Mouse (Mus musculus) MEL (cell line): Measurements from ENCODE around the gene Phf13. TPM values are rescaled to one million over a fixed set of nuclear protein-coding genes. Genes with fewer than 3 reads are reported as not detected.

Experiments
- DNase-seq: peaks from one replicate; pipeline ENCODE4 v3.0.0; 2011; ENCODE audit warnings: low read depth, low spot score
- H3K27ac ChIP-seq: 2 replicates; pipeline ENCODE4 v1.5.1; 2012; ENCODE audit warnings: low read depth, mild to moderate bottlenecking, control low read depth, low read length, moderate library complexity; ENCODE audit not compliant: control insufficient read depth
- H3K27me3 ChIP-seq, 2 experiments: fragments of 150-350 bp in 1 of 2; sonication (generic) in 1 of 2; 2 replicates each; pipeline ENCODE4 v1.6.1; 2012; ENCODE audit warnings: low read length in 2 of 2, mild to moderate bottlenecking in 2 of 2, improper control_type of control experiment in 1 of 2, moderate library complexity in 1 of 2; ENCODE audit not compliant: insufficient read depth in 2 of 2, control insufficient read depth in 1 of 2
- H3K36me3 ChIP-seq, 2 experiments: 2 replicates each; pipeline ENCODE4 v1.6.1; 2012 to 2014; ENCODE audit warnings: low read length in 2 of 2, improper control_type of control experiment in 1 of 2, inconsistent platforms in 1 of 2, mild to moderate bottlenecking in 1 of 2; ENCODE audit not compliant: insufficient read depth in 2 of 2, control insufficient read depth in 1 of 2
- H3K4me1 ChIP-seq, 2 experiments: fragments of 150-350 bp in 1 of 2; sonication (generic) in 1 of 2; 2 replicates each; pipeline ENCODE4 v1.6.1; 2012; ENCODE audit warnings: low read length in 2 of 2, improper control_type of control experiment in 1 of 2, mild to moderate bottlenecking in 1 of 2; ENCODE audit not compliant: insufficient read depth in 2 of 2, control insufficient read depth in 1 of 2
- H3K4me3 ChIP-seq, 2 experiments: fragments of 150-350 bp in 1 of 2; sonication (generic) in 1 of 2; 2 replicates each; pipeline ENCODE4 v1.5.1; 2012; ENCODE audit warnings: low read depth in 2 of 2, low read length in 2 of 2, mild to moderate bottlenecking in 2 of 2, moderate library complexity in 2 of 2, control low read depth in 1 of 2, improper control_type of control experiment in 1 of 2; ENCODE audit not compliant: control insufficient read depth in 1 of 2, insufficient read depth in 1 of 2
- H3K79me2 ChIP-seq: 2 replicates; pipeline ENCODE4 v1.6.1; 2012; ENCODE audit warnings: mild to moderate bottlenecking, low read length, moderate library complexity; ENCODE audit not compliant: control insufficient read depth, poor library complexity, insufficient read depth
- H3K9ac ChIP-seq: 2 replicates; pipeline ENCODE4 v1.6.1; 2012; ENCODE audit warnings: low read depth, mild to moderate bottlenecking, control low read depth, low read length, moderate library complexity; ENCODE audit not compliant: control insufficient read depth, poor library complexity, severe bottlenecking
- H3K9me3 ChIP-seq: fragments of 150-350 bp; sonication (generic); replicated peaks from 2 replicates; pipeline ENCODE4 v1.6.1; 2012; ENCODE audit warnings: mild to moderate bottlenecking, low read length, improper control_type of control experiment, moderate library complexity; ENCODE audit not compliant: insufficient read depth
- BHLHE40 ChIP-seq: IDR thresholded peaks from 2 replicates; pipeline ENCODE4 v1.6.1; 2012; ENCODE audit warnings: low read depth, mild to moderate bottlenecking, inconsistent platforms, low read length, improper control_type of control experiment, borderline replicate concordance
- CHD1 ChIP-seq: IDR thresholded peaks from 2 replicates; pipeline ENCODE4 v1.6.1; 2012; ENCODE audit warnings: low read depth, mild to moderate bottlenecking, inconsistent platforms, low read length, improper control_type of control experiment
- CHD2 ChIP-seq: IDR thresholded peaks from 2 replicates; pipeline ENCODE4 v1.6.1; 2011; ENCODE audit warnings: low read length, improper control_type of control experiment
- CTCF ChIP-seq, 3 experiments: IDR thresholded peaks in 2 of 3; conservative IDR thresholded peaks in 1 of 3; 2 replicates each; pipeline ENCODE4 v1.5.1; 2011 to 2012; ENCODE audit warnings: low read length in 3 of 3, low read depth in 2 of 3, mild to moderate bottlenecking in 2 of 3, improper control_type of control experiment in 1 of 3, inconsistent platforms in 1 of 3, mixed read lengths in 1 of 3, moderate library complexity in 1 of 3; ENCODE audit not compliant: control insufficient read depth in 1 of 3, insufficient read depth in 1 of 3, poor library complexity in 1 of 3, severe bottlenecking in 1 of 3
- E2F4 ChIP-seq: IDR thresholded peaks from 2 replicates; pipeline ENCODE4 v1.6.1; 2011; ENCODE audit warnings: low read depth, low read length, improper control_type of control experiment, borderline replicate concordance
- ELF1 ChIP-seq: IDR thresholded peaks from 2 replicates; pipeline ENCODE4 v1.6.1; 2014; ENCODE audit warnings: low read depth, mild to moderate bottlenecking, inconsistent platforms, low read length, improper control_type of control experiment, moderate library complexity
- EP300 ChIP-seq, 2 experiments: IDR thresholded peaks; 2 replicates each; pipeline ENCODE4 v1.6.1; 2011; ENCODE audit warnings: improper control_type of control experiment in 2 of 2, low read length in 2 of 2, low read depth in 1 of 2, mild to moderate bottlenecking in 1 of 2
- ETS1 ChIP-seq: IDR thresholded peaks from 2 replicates; pipeline ENCODE4 v1.6.1; 2012; ENCODE audit warnings: low read depth, mild to moderate bottlenecking, inconsistent platforms, low read length, improper control_type of control experiment, moderate library complexity
- GABPA ChIP-seq: IDR thresholded peaks from 2 replicates; pipeline ENCODE4 v1.6.1; 2012; ENCODE audit warnings: low read depth, mild to moderate bottlenecking, inconsistent platforms, low read length, improper control_type of control experiment, moderate library complexity
- GATA1 ChIP-seq: IDR thresholded peaks from 2 replicates; pipeline ENCODE4 v1.6.1; 2011; ENCODE audit warnings: low read depth, low read length, improper control_type of control experiment
- HCFC1 ChIP-seq: IDR thresholded peaks from 2 replicates; pipeline ENCODE4 v1.6.1; 2012; ENCODE audit warnings: low read depth, mild to moderate bottlenecking, inconsistent platforms, low read length, improper control_type of control experiment, moderate library complexity
- JUND ChIP-seq: IDR thresholded peaks from 2 replicates; pipeline ENCODE4 v1.6.1; 2011; ENCODE audit warnings: low read depth, mild to moderate bottlenecking, improper control_type of control experiment, low read length
- KAT2A ChIP-seq: conservative IDR thresholded peaks from 2 replicates; pipeline ENCODE4 v1.6.1; 2012; ENCODE audit warnings: low read depth, low read length, improper control_type of control experiment, inconsistent platforms
- MAFK ChIP-seq: IDR thresholded peaks from 2 replicates; pipeline ENCODE4 v1.6.1; 2011; ENCODE audit warnings: low read depth, mild to moderate bottlenecking, low read length, improper control_type of control experiment, borderline replicate concordance
- MAX ChIP-seq: IDR thresholded peaks from 2 replicates; pipeline ENCODE4 v1.6.1; 2011; ENCODE audit warnings: low read length, improper control_type of control experiment
- MAZ ChIP-seq: IDR thresholded peaks from 2 replicates; pipeline ENCODE4 v1.6.1; 2012; ENCODE audit warnings: low read depth, mild to moderate bottlenecking, inconsistent platforms, low read length, improper control_type of control experiment
- MEF2A ChIP-seq: IDR thresholded peaks from 2 replicates; pipeline ENCODE4 v1.6.1; 2014; ENCODE audit warnings: low read depth, mild to moderate bottlenecking, inconsistent platforms, low read length, improper control_type of control experiment; ENCODE audit not compliant: poor library complexity, insufficient replicate concordance, severe bottlenecking; ENCODE audit errors: extremely low read depth
- MXI1 ChIP-seq: IDR thresholded peaks from 2 replicates; pipeline ENCODE4 v1.6.1; 2011; ENCODE audit warnings: mild to moderate bottlenecking, low read depth, low read length, improper control_type of control experiment
- MYC ChIP-seq: IDR thresholded peaks from 2 replicates; pipeline ENCODE4 v1.6.1; 2011; ENCODE audit warnings: low read depth, mild to moderate bottlenecking, low read length, improper control_type of control experiment, moderate library complexity
- NRF1 ChIP-seq: IDR thresholded peaks from 2 replicates; pipeline ENCODE4 v1.6.1; 2014; ENCODE audit warnings: low read depth, mild to moderate bottlenecking, inconsistent platforms, low read length, improper control_type of control experiment, moderate library complexity; ENCODE audit not compliant: poor library complexity, insufficient read depth, severe bottlenecking
- POLR2A ChIP-seq, 2 experiments: IDR thresholded peaks; 2 replicates each; pipeline ENCODE4 v1.6.1; 2011 to 2012; ENCODE audit warnings: low read length in 2 of 2, mild to moderate bottlenecking in 2 of 2, control low read depth in 1 of 2, improper control_type of control experiment in 1 of 2, low read depth in 1 of 2, moderate library complexity in 1 of 2; ENCODE audit not compliant: control insufficient read depth in 1 of 2, insufficient read depth in 1 of 2, poor library complexity in 1 of 2
- POLR2AphosphoS2 ChIP-seq: IDR thresholded peaks from 2 replicates; pipeline ENCODE4 v1.6.1; 2011; ENCODE audit warnings: low read length, improper control_type of control experiment
- POLR2AphosphoS5 ChIP-seq: IDR thresholded peaks from 2 replicates; pipeline ENCODE4 v1.6.1; 2012; ENCODE audit warnings: low read depth, borderline replicate concordance, mild to moderate bottlenecking, inconsistent platforms, low read length, moderate library complexity, mixed read lengths
- RAD21 ChIP-seq: IDR thresholded peaks from 2 replicates; pipeline ENCODE4 v1.6.1; 2011; ENCODE audit warnings: mild to moderate bottlenecking, low read depth, low read length, improper control_type of control experiment
- RCOR1 ChIP-seq: IDR thresholded peaks from 2 replicates; pipeline ENCODE4 v1.6.1; 2012; ENCODE audit warnings: low read depth, mild to moderate bottlenecking, inconsistent platforms, low read length, improper control_type of control experiment
- SIN3A ChIP-seq: IDR thresholded peaks from 2 replicates; pipeline ENCODE4 v1.6.1; 2012; ENCODE audit warnings: low read length, improper control_type of control experiment, inconsistent platforms
- SMC3 ChIP-seq: IDR thresholded peaks from 2 replicates; pipeline ENCODE4 v1.6.1; 2011; ENCODE audit warnings: low read depth, low read length, improper control_type of control experiment
- TAL1 ChIP-seq: IDR thresholded peaks from 2 replicates; pipeline ENCODE4 v1.6.1; 2012; ENCODE audit warnings: mild to moderate bottlenecking, inconsistent platforms, low read length, moderate library complexity, mixed read lengths
- TBP ChIP-seq: IDR thresholded peaks from 2 replicates; pipeline ENCODE4 v1.8.0; 2011; ENCODE audit warnings: low read depth, low read length, improper control_type of control experiment
- TCF12 ChIP-seq: IDR thresholded peaks from 2 replicates; pipeline ENCODE4 v1.6.1; 2014; ENCODE audit warnings: low read depth, mild to moderate bottlenecking, inconsistent platforms, low read length, improper control_type of control experiment, moderate library complexity
- UBTF ChIP-seq: IDR thresholded peaks from 2 replicates; pipeline ENCODE4 v1.6.1; 2012; ENCODE audit warnings: low read depth, mild to moderate bottlenecking, inconsistent platforms, low read length, improper control_type of control experiment, moderate library complexity, borderline replicate concordance; ENCODE audit not compliant: insufficient read depth
- USF1 ChIP-seq: IDR thresholded peaks from 2 replicates; pipeline ENCODE4 v1.6.1; 2014; ENCODE audit warnings: low read depth, mild to moderate bottlenecking, inconsistent platforms, low read length, improper control_type of control experiment, moderate library complexity
- ZKSCAN1 ChIP-seq: IDR thresholded peaks from 2 replicates; pipeline ENCODE4 v1.6.1; 2012; ENCODE audit warnings: low read depth, mild to moderate bottlenecking, inconsistent platforms, low read length, improper control_type of control experiment, moderate library complexity
- ZMIZ1 ChIP-seq: IDR thresholded peaks from 2 replicates; pipeline ENCODE4 v1.6.1; 2012; ENCODE audit warnings: low read depth, mild to moderate bottlenecking, inconsistent platforms, low read length, improper control_type of control experiment, moderate library complexity
- ZNF384 ChIP-seq: IDR thresholded peaks from 2 replicates; pipeline ENCODE4 v1.6.1; 2012; ENCODE audit warnings: low read depth, mild to moderate bottlenecking, inconsistent platforms, low read length, improper control_type of control experiment
- polyA plus RNA-seq, 2 experiments: library from polyadenylated mRNA; stranded (reverse) in 1 of 2; unstranded in 1 of 2; fragments of >175 nt in 1 of 2; fragments of >200 nt in 1 of 2; gene quantifications; 2 replicates each; pipeline versions ENCODE4 v1.2.1 to v1.2.4; 2012; ENCODE audit warnings: low replicate concordance in 2 of 2, low read depth in 1 of 2; ENCODE audit not compliant: insufficient read length in 2 of 2, insufficient read depth in 1 of 2, missing spikeins in 1 of 2
- total RNA-seq: library from RNA; depleted of rRNA; stranded (reverse); fragments of 300-350 nt; gene quantifications from 2 replicates; pipeline ENCODE4 v1.2.3, GENCODE M21; 2012; rRNA removed

Gene Phf13
- total RNA-seq, result 2.0 and 3.2 TPM in 2 replicates
- polyA plus RNA-seq, result 1 to 10 TPM in 1 of 2 experiments, not detected in 1; 6.6 TPM

DNA sequence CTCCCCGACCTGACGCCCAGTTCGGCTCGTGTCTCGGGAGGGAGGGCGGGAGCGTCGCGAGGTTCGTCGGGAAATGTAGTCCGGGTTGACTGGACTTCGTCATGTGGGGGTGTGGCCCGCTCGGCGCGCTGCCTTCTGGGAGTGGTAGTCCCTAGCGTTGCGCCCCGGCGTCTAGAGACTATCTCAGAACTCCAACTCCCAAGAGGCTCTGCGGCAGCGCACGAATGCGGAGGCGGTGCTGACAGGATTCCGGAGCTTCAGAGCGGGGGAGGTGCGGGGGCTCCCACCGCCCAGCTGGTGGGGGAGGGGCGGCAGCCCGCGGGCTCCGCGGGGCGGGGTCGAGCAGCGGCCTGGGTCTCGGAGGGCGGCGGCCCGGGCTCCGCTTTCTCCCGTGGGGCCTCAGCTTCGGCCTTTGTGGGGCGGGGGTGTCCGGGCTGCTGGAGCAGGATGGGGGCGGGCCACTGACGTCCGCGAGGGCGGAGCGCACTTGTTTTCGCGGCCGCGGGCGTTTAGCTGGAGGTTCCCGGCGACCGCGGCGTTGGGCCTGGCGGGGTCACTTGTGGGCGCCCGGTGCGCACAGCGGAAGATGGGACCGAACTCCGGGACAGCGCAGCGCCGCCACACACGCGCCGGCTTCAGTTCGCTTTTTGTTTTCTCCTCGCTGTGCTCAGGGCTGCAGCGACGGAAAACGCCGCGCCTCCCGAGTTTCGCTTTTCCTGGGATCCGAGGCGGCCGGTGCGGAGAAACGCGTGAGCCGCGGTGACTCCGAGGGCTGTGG lies at the start of gene Phf13:
TSS of gene Phf13 (minus strand) at position 86 of the 778 bp plus-strand sequence.
- Histone ChIP-seq H3K79me2 (peaks cover 6% of the 10 kb centered on the region; the same call in 1 of the 2 replicates), H3K27ac (peak within 1 kb of the TSS; percentile 36), H3K9ac (peak within 1 kb of the TSS; percentile 94), H3K4me1 (peaks cover 5 to 30% of the 10 kb centered on the region in 2 experiments), H3K27me3 (no peaks in the 10 kb centered on the region), H3K9me3 (no peaks in the 10 kb centered on the region), H3K36me3 (peaks cover 0 to 20% of the 10 kb centered on the region in 2 experiments; a peak in 2 of 4 replicates), H3K4me3 (peak within 1 kb of the TSS; percentile 88 to 97)
- DNase-seq, result peak; percentile 99
- peak in 1 of 2 experiments; percentile 45; a peak in 1 of 4 replicates for TF ChIP-seq EP300 (IDR thresholded peaks at IDR 0.05; ENCODE audit: low read depth in 1 of 2, low read length in 2 of 2)
- TF ChIP-seq BHLHE40, result 0 out of 2 replicates have a peak, but pooled peaks have one; percentile 6
- no peak for TF ChIP-seq POLR2AphosphoS2
- no peak for TF ChIP-seq GATA1
- TF ChIP-seq POLR2A (IDR thresholded peaks at IDR 0.05; ENCODE audit: control insufficient read depth in 1 of 2, insufficient read depth in 1 of 2, low read depth in 1 of 2, low read length in 2 of 2, poor library complexity in 1 of 2), result peak; percentile 23 to 65; a peak in 2 of 4 replicates
- TF ChIP-seq CTCF (IDR thresholded peaks at IDR 0.05 in 2 of 3, conservative IDR thresholded peaks at IDR 0.05 in 1 of 3; ENCODE audit: control insufficient read depth in 1 of 3, insufficient read depth in 1 of 3, low read depth in 2 of 3, low read length in 3 of 3, poor library complexity in 1 of 3, severe bottlenecking in 1 of 3), result no peak
- TF ChIP-seq USF1, result peak; percentile 75
- TF ChIP-seq UBTF, result 0 out of 2 replicates have a peak, but pooled peaks have one; percentile 50
- TF ChIP-seq ETS1, result peak; percentile 58
- peak; percentile 86 for TF ChIP-seq SIN3A
- TF ChIP-seq HCFC1, result peak; percentile 96
- TF ChIP-seq TAL1, result no peak
- peak; percentile 79 for TF ChIP-seq ELF1
- TF ChIP-seq RAD21, result no peak
- TF ChIP-seq TCF12, result no peak; the same call in none of the 2 replicates
- no peak for TF ChIP-seq ZNF384
- peak; percentile 43; the same call in 1 of the 2 replicates for TF ChIP-seq MAX
- no peak for TF ChIP-seq MAFK
- no peak for TF ChIP-seq SMC3
- no peak for TF ChIP-seq ZKSCAN1
- TF ChIP-seq MAZ, result peak; percentile 91; the same call in 1 of the 2 replicates
- no peak for TF ChIP-seq E2F4
- TF ChIP-seq KAT2A, result peak; percentile 96
- TF ChIP-seq CHD1, result no peak
- TF ChIP-seq MXI1, result peak; percentile 62; the same call in 1 of the 2 replicates
- TF ChIP-seq TBP, result no peak
- TF ChIP-seq ZMIZ1, result no peak
- peak; percentile 77; the same call in 1 of the 2 replicates for TF ChIP-seq CHD2
- no peak for TF ChIP-seq JUND
- no peak for TF ChIP-seq GABPA
- TF ChIP-seq NRF1, result 0 out of 2 replicates have a peak, but pooled peaks have one; percentile 33
- TF ChIP-seq MEF2A, result no peak
- no peak for TF ChIP-seq RCOR1
- TF ChIP-seq POLR2AphosphoS5, result no peak
- 0 out of 2 replicates have a peak, but pooled peaks have one; percentile 40 for TF ChIP-seq MYC
